Mouse (Mus musculus) neural tube, embryonic 13.5 days (tissue): ENCODE measurements at regions not wholly inside any gene's neighbourhood (a gene's known extent, or its start where the extent isn't known, plus 50 kb on each side); places are given as distances from the start of the nearest gene placed in this dataset.

Experiments
- ATAC-seq: fragments of 200-750 bp; cut with Nextera tagmentation; 2 replicates; pipeline ENCODE4 v1.8.0; 2017; ENCODE audit warnings: low read depth, mild to moderate bottlenecking, moderate TSS enrichment, moderate library complexity
- H3K27ac ChIP-seq: fragments of 300-500 bp; sonication (generic); replicated peaks from 2 replicates; pipeline ENCODE4 v1.5.1; 2015; ENCODE audit warnings: moderate library complexity, mild to moderate bottlenecking, inconsistent platforms
- H3K27me3 ChIP-seq: fragments of 300-500 bp; sonication (generic); 2 replicates; pipeline ENCODE4 v1.6.1; 2015; ENCODE audit warnings: mild to moderate bottlenecking, inconsistent platforms
- H3K36me3 ChIP-seq: fragments of 300-500 bp; sonication (generic); 2 replicates; pipeline ENCODE4 v1.6.1; 2015; ENCODE audit warnings: mild to moderate bottlenecking, inconsistent platforms
- H3K4me1 ChIP-seq: fragments of 300-500 bp; sonication (generic); replicated peaks from 2 replicates; pipeline ENCODE4 v1.6.1; 2015; ENCODE audit warnings: inconsistent platforms
- H3K4me2 ChIP-seq: fragments of 300-500 bp; sonication (generic); 2 replicates; pipeline ENCODE4 v1.6.1; 2015; ENCODE audit warnings: inconsistent platforms, mild to moderate bottlenecking, moderate library complexity
- H3K4me3 ChIP-seq: fragments of 300-500 bp; sonication (generic); 2 replicates; pipeline ENCODE4 v1.5.1; 2015; ENCODE audit warnings: mild to moderate bottlenecking, inconsistent platforms
- H3K9ac ChIP-seq: fragments of 300-500 bp; sonication (generic); 2 replicates; pipeline ENCODE4 v1.6.1; 2015; ENCODE audit warnings: moderate library complexity, mild to moderate bottlenecking, inconsistent platforms
- H3K9me3 ChIP-seq: fragments of 300-500 bp; sonication (generic); 2 replicates; pipeline ENCODE4 v1.6.1; 2016; ENCODE audit warnings: inconsistent platforms
- WGBS: fragments of 180-500 bp; shearing (Covaris S2); methylation state at CpG from one replicate; pipeline ENCODE4 v1.1.7; 2015; 5-methylcytosine and 5-hydroxymethylcytosine counted together

- Histone ChIP-seq H3K9ac (no peak overlapping the region), H3K4me3 (no peak overlapping the region), H3K9me3 (no peaks in the 10 kb centered on the region; the same call in 1 of the 2 replicates), H3K36me3 (no peaks in the 10 kb centered on the region), H3K4me2 (no peak overlapping the region), H3K27ac (no peak overlapping the region), H3K4me1 (peaks cover 13% of the 10 kb centered on the region), H3K27me3 (peaks cover 99% of the 10 kb centered on the region)
- ATAC-seq = no peak
- WGBS = 89% methylated on average over 7 of the region's 7 CpGs
Observed at GRCm38 (mm10) chr2:159072997-159073690, 278.5 kb downstream of the Dhx35 start.

DNA sequence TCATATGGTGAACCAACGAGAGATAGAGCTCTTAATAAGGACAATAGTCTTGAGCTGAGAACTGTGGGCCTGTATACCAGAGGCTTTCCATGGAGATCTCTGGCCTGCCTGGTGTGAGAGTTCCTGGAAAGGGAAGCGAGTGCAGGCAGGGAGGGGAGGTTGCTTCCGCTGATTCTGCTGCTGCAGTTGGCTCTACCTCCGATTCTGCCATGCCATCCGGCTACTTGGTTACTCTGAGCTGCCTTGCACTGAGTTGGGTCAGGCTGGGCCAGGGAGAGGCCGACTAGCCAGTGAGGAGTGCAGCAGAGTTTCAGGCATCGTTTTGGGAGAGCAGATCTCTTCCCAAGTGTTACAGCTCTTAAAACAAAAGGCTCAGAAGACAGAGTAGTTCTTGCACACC is 285.2 kb downstream of the Dhx35 start:
- Histone ChIP-seq H3K36me3 (no peaks in the 10 kb centered on the region), H3K4me2 (no peak overlapping the region), H3K27ac (no peak overlapping the region), H3K4me1 (no peaks in the 10 kb centered on the region; the same call in 1 of the 2 replicates), H3K4me3 (no peak overlapping the region), H3K9me3 (no peaks in the 10 kb centered on the region), H3K27me3 (peaks cover 88% of the 10 kb centered on the region), H3K9ac (no peak overlapping the region)
- no peak for ATAC-seq
- 80% methylated on average over 7 of the region's 7 CpGs for WGBS

DNA sequence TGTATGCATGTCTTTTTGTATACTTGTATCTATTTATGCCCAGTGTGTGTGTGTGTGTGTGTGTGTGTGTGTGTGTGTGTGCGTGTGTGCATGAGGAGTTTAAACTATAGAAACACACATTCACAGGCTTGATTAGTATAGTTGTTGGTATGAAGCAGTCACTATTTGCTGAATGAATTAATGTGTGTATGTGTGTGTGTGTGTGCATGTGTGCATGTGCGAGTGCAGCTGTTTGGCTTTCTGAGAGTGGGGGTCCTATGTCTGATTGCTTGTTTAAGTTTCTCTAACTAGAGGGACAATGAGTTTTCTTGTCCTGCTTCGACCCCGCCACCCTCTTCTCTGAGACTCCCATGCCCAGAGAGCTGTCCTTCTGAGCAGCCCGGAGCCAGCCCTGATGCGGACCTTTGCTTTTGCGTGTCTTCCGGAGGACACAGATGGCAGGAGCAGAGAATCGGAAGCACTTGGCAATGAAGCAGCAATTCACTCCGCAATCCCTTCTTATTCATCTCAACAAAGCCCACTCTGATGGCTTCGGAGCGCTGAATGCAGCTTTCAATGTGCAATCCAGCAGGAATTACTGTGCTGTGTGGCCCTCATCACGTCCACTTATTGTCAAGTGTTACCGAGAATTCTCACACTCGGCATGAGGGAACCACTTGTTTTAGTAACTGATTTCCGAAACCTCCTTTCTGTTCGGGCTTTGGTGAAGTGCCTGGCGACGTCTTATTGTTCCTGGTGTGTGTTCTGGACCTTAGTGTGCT is 286.4 kb downstream of the Dhx35 start:
- no peak for ATAC-seq
- H3K27me3 ChIP-seq = peaks cover 79% of the 10 kb centered on the region

GRCm38 (mm10) chr2:159086836-159087235 is 292.2 kb downstream of the Dhx35 start:
- WGBS = 45% methylated on average over 2 of the region's 2 CpGs
- Histone ChIP-seq H3K9ac (no peak overlapping the region), H3K27me3 (peaks cover 32% of the 10 kb centered on the region), H3K4me2 (no peak overlapping the region), H3K27ac (no peak overlapping the region), H3K9me3 (no peaks in the 10 kb centered on the region), H3K4me1 (no peaks in the 10 kb centered on the region), H3K4me3 (no peak overlapping the region), H3K36me3 (no peaks in the 10 kb centered on the region)
- no peak for ATAC-seq

More for the DNA sequence above, 286.4 kb downstream of the Dhx35 start:
- H3K27ac ChIP-seq = no peak overlapping the region
- H3K9me3 ChIP-seq = no peaks in the 10 kb centered on the region
- 0 out of 2 replicates have a peak overlapping the region, but pooled peaks have one; percentile 12 for H3K4me2 ChIP-seq
- 55% methylated on average over 19 of the region's 19 CpGs for WGBS
- no peak overlapping the region for H3K9ac ChIP-seq
- H3K4me3 ChIP-seq = no peak overlapping the region
- no peaks in the 10 kb centered on the region for H3K36me3 ChIP-seq
- no peaks in the 10 kb centered on the region; the same call in 1 of the 2 replicates for H3K4me1 ChIP-seq

DNA sequence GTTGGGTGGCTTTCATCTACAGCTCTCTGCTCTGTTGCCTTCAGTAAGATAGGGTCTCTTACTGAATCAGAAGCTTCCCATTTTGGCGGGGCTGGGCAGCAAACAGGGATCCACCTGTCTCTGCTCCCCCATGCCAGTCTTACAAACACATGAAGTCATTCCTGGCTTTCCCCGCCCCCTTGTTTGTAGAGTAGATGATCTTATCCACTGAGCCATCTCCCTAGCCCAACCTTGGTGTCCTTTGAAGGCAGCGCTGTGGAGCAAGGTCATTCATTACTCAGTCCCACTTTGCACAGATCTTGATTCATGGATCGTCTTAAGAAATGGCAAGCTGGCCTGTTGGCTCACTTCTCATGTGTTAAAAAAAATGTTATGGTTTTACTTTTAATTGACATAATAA is 293.6 kb downstream of the Dhx35 start:
- no peak for ATAC-seq
- Histone ChIP-seq H3K9me3 (no peaks in the 10 kb centered on the region), H3K4me3 (no peak overlapping the region), H3K27ac (no peak overlapping the region), H3K27me3 (peaks cover 21% of the 10 kb centered on the region), H3K9ac (no peak overlapping the region), H3K4me2 (no peak overlapping the region), H3K4me1 (no peaks in the 10 kb centered on the region), H3K36me3 (no peaks in the 10 kb centered on the region)
- 90% methylated on average over 4 of the region's 4 CpGs for WGBS

DNA sequence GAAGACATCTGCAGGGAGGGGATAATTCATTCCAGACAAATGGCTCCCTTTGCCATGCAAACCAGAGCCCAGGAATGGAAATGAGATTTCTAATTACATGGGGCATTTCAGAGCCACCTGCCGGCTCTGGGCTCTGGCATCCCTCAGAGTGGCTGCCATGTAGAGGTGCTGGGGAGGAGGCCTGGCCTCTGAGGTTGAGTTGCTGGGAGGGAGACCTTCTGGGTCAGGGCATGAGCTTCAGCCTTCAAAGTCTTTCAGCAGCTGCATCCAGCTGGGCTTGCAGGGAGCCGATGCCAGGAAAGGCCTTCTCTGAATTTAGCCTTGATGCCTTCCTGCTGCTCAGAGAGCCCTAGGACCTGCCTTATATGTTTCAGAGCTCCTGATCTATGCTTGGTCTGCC is 302.1 kb downstream of the Dhx35 start:
- Histone ChIP-seq H3K27ac (no peak overlapping the region), H3K4me1 (peaks cover 6% of the 10 kb centered on the region), H3K36me3 (no peaks in the 10 kb centered on the region), H3K9me3 (no peaks in the 10 kb centered on the region), H3K4me2 (no peak overlapping the region), H3K27me3 (peaks cover 12% of the 10 kb centered on the region), H3K4me3 (no peak overlapping the region), H3K9ac (no peak overlapping the region)
- no peak for ATAC-seq
- 43% methylated on average over 2 of the region's 2 CpGs for WGBS

DNA sequence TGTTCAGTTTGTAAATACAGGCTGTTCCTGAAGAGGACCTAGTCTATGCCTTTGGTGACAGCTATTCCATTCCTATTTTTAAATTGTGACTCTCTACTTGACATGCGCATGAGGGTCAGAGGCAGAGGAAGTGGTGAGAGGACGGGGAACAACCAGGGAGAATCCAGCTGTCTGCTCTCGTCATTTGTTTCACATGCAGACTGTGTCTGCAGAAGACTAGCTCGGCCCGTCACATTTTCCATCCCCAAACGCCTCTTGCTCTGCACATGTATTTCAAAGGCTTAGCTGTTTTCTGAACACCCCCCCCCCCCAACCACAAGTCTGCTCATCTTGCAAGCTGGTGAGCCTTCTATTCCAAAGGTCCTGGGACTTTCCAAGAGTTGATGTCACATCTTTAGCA is 339.4 kb downstream of the Dhx35 start:
- Histone ChIP-seq H3K9ac (no peak overlapping the region), H3K4me1 (no peaks in the 10 kb centered on the region), H3K27me3 (no peaks in the 10 kb centered on the region), H3K9me3 (peaks cover 8% of the 10 kb centered on the region; the same call in 1 of the 2 replicates), H3K36me3 (no peaks in the 10 kb centered on the region), H3K4me3 (no peak overlapping the region), H3K27ac (no peak overlapping the region), H3K4me2 (no peak overlapping the region)
- 82% methylated on average over 6 of the region's 6 CpGs for WGBS
- ATAC-seq = no peak

DNA sequence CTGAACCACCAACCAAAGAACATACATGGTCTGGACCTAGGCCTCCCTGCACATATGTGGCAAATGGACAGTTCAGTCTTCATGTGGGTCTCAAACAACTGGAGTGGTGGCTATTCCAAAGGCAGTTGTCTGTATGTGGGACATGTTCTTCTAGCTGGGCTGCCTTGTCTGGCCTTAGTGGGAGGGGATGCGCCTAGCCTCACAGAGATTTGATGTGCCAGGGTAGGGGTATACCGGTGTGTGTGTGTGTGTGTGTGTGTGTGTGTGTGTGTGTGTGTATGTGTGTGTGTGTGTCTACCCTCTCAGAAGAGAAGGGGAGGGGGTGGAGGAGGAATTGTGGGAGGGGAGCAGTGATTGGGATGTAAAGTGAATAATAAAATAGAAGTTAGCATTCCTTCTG is 344.0 kb downstream of the Dhx35 start:
- Histone ChIP-seq H3K4me2 (no peak overlapping the region), H3K9me3 (no peaks in the 10 kb centered on the region), H3K4me1 (no peaks in the 10 kb centered on the region), H3K4me3 (no peak overlapping the region), H3K27me3 (no peaks in the 10 kb centered on the region), H3K36me3 (no peaks in the 10 kb centered on the region), H3K27ac (no peak overlapping the region), H3K9ac (no peak overlapping the region)
- 95% methylated on average over 2 of the region's 2 CpGs for WGBS
- ATAC-seq = no peak

DNA sequence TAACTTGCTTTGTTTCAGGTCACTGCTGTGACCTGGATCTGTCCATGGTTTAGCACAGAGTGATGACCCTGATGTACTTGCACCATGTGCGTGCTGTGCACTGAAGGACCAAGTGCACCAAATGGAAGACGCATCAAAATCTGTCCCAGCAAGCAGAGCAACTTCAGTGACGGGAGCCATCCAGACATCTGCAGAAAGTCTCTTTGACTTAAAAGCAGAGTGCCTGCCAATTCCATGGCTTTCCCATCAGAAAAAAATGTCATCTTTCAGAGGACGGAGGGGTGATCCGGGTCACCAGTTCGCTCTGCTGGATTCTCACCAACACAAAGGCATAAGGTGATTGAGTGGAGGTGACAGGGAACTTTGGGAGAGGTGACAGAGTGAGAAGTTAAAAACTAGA is 351.4 kb downstream of the Dhx35 start:
- WGBS = 89% methylated on average over 6 of the region's 6 CpGs
- H3K27ac ChIP-seq = no peak overlapping the region
- no peaks in the 10 kb centered on the region for H3K9me3 ChIP-seq
- no peaks in the 10 kb centered on the region for H3K4me1 ChIP-seq
- no peak overlapping the region for H3K9ac ChIP-seq
- ATAC-seq = no peak
- no peak overlapping the region for H3K4me2 ChIP-seq
- H3K36me3 ChIP-seq = no peaks in the 10 kb centered on the region
- H3K27me3 ChIP-seq = no peaks in the 10 kb centered on the region
- no peak overlapping the region for H3K4me3 ChIP-seq

DNA sequence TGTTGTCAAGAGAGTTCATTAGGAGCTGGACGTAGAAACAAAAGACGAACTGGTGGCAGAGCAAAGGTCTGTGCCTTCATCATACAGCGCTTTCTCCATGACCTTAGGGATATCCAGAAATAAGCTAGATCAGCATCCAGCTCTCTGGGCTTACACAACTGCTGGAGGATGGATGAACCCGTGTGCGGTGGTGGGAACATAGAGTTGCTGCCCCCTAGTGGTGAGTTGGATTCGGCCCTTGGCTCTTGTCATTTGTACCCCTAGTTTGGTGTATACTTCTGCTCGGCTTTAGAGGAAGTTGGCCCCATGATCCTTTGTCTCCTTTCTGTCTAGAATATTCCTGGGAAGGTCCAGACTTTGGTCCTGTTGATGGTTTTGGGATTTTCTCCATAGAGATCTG is 369.4 kb downstream of the Dhx35 start:
- Histone ChIP-seq H3K4me1 (no peaks in the 10 kb centered on the region), H3K36me3 (no peaks in the 10 kb centered on the region), H3K27me3 (no peaks in the 10 kb centered on the region), H3K27ac (no peak overlapping the region), H3K9me3 (no peaks in the 10 kb centered on the region), H3K4me2 (no peak overlapping the region), H3K9ac (no peak overlapping the region), H3K4me3 (no peak overlapping the region)
- ATAC-seq = no peak
- 43% methylated on average over 7 of the region's 7 CpGs for WGBS

- H3K27ac ChIP-seq = no peak overlapping the region
- no peak for ATAC-seq
- no peaks in the 10 kb centered on the region for H3K27me3 ChIP-seq
- no peaks in the 10 kb centered on the region for H3K36me3 ChIP-seq
- H3K9ac ChIP-seq = no peak overlapping the region
- no peaks in the 10 kb centered on the region for H3K4me1 ChIP-seq
- H3K4me3 ChIP-seq = no peak overlapping the region
- 77% methylated on average over 7 of the region's 7 CpGs for WGBS
- no peak overlapping the region for H3K4me2 ChIP-seq
- no peaks in the 10 kb centered on the region for H3K9me3 ChIP-seq
Observed at GRCm38 (mm10) chr2:159168553-159169064, 374.0 kb downstream of the Dhx35 start.

GRCm38 (mm10) chr2:159196156-159196555 is 401.5 kb downstream of the Dhx35 start:
- Histone ChIP-seq H3K4me2 (no peak overlapping the region), H3K4me1 (peaks cover 6% of the 10 kb centered on the region), H3K4me3 (no peak overlapping the region), H3K36me3 (no peaks in the 10 kb centered on the region), H3K27ac (no peak overlapping the region), H3K9ac (no peak overlapping the region), H3K27me3 (no peaks in the 10 kb centered on the region), H3K9me3 (no peaks in the 10 kb centered on the region)
- no peak for ATAC-seq
- WGBS = 15% methylated on average over 7 of the region's 7 CpGs
